Mouse (Mus musculus) T-helper 17 cell (primary cell): ENCODE measurements at regions not wholly inside any gene's neighbourhood (a gene's known extent, or its start where the extent isn't known, plus 50 kb on each side); places are given as distances from the start of the nearest gene placed in this dataset.

Source experiments
- in situ Hi-C, 2 experiments: fragments of 300-600 bp; cut with MboI, MseI; formaldehyde crosslinking; loops; 1 replicate in 1 of 2; 2 replicates in 1 of 2; pipeline ENCODE4 v1.15.1; 2025; ENCODE audit warnings: high pct_unique_total_duplicates in 2 of 2

DNA sequence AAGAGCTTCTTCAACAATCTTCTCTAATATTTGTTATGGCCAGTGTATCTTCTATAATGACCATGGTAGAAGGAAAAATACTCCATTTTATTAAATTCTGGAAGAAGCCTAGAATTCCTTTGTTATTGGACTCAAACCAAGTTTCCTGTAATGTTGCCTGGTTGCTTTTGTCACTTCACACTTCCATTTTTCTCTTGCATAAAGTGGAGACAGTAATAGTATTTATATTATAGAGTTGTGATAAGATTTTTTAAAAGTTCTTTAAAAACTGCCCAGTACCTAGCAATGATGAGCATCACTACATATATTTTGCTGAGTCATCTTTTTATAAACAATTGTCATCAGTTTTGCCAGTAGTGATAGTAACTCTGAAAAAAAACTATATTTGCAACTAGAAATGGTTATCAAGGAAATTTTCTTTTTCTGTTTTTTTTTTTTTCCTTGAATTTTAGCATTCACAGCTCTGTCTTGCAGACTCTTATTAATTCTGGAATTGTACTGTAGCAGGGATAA is 415.2 kb upstream of the Aga start:
- in situ Hi-C loops: no loop called here

GRCm38 (mm10) chr8:53140041-53140440 is 371.5 kb upstream of the Aga start:
- in situ Hi-C loops: no loop called here

GRCm38 (mm10) chr8:53148915-53149314 is 362.6 kb upstream of the Aga start:
- in situ Hi-C loops: no loop called here

DNA sequence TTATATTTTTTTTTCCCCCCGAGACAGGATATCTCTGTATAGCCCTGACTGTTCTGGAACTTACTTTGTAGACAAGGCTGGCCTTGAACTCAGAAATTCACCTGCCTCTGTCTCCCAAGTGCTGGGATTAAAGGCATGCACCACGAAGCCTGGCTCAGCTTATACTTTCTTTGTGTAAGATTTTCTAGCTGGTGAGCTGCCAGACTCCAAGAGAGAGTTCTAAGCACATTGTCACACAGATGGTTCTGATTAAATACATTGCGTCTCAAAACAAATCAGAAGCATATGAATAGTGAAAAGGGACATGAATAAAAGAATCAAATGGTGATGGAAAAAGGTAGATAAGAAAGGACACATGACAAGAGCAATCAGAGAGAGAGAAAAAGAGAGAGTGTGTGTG is 347.5 kb upstream of the Aga start:
- in situ Hi-C loops: no loop called here

- in situ Hi-C loops: no loop called here
Measured at GRCm38 (mm10) chr8:53171694-53172299, 339.7 kb upstream of the Aga start.

- in situ Hi-C loops: no loop called here
Measured at GRCm38 (mm10) chr8:53192519-53192918, 319.0 kb upstream of the Aga start.

DNA sequence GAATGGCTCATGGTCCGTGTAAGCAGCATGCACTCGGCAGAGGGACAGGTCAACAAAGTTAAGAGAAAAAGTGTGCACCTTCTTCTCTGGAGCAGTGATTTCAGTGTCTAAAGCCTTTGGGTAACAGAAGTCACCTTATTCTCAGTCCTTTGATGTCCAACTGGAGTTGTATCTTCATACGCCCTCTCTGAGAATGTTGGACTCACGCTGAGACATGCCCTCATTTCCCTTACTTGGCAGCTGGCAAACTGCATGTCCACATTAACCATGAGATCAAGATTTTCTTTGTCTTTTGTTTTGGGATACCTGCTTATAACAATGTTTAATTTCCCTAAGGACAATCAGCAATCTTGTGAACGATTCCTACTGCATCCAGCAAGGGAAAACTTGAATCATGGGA is 289.3 kb upstream of the Aga start:
- in situ Hi-C loops: loop anchor here in 1 of 2 experiments (25.0 kb wide), 1 partner anchor 1865 kb away; no protein-coding TSS in a partner anchor
